Mouse (Mus musculus) intestine, postnatal 0 days (tissue): ENCODE data around the gene Tbxa2r. TPM values are rescaled to one million over a fixed set of nuclear protein-coding genes. Genes with fewer than 3 reads are reported as not detected.
A peak's percentile ranks its signal among the peaks of the same experiment; 100 is the strongest.

Source experiments
- ATAC-seq: fragments of 200-750 bp; cut with Nextera tagmentation; 2 replicates; pipeline ENCODE4 v1.8.0; 2017; ENCODE audit warnings: mild to moderate bottlenecking, moderate TSS enrichment, moderate library complexity
- H3K27ac ChIP-seq: fragments of 300-500 bp; sonication (generic); 2 replicates; pipeline ENCODE4 v1.5.1; 2014; ENCODE audit warnings: mild to moderate bottlenecking, low read depth, low read length, moderate library complexity
- H3K27me3 ChIP-seq: fragments of 300-500 bp; sonication (generic); replicated peaks from 2 replicates; pipeline ENCODE4 v1.6.1; 2014; ENCODE audit warnings: low read length, mixed read lengths; ENCODE audit not compliant: control insufficient read depth, insufficient read depth
- H3K36me3 ChIP-seq: fragments of 300-500 bp; sonication (generic); 2 replicates; pipeline ENCODE4 v1.6.1; 2014; ENCODE audit warnings: mild to moderate bottlenecking, moderate library complexity; ENCODE audit not compliant: control insufficient read depth, insufficient read depth
- H3K4me1 ChIP-seq: fragments of 300-500 bp; sonication (generic); replicated peaks from 2 replicates; pipeline ENCODE4 v1.6.1; 2014; ENCODE audit warnings: antibody characterized with exemption, low read length, mixed read lengths; ENCODE audit not compliant: control insufficient read depth, insufficient read depth
- H3K4me2 ChIP-seq: fragments of 300-500 bp; sonication (generic); replicated peaks from 2 replicates; pipeline ENCODE4 v1.6.1; 2014; ENCODE audit warnings: low read depth, mild to moderate bottlenecking, moderate library complexity
- H3K4me3 ChIP-seq: fragments of 300-500 bp; sonication (generic); 2 replicates; pipeline ENCODE4 v1.5.1; 2014; ENCODE audit warnings: low read depth, low read length
- H3K9ac ChIP-seq: fragments of 300-500 bp; sonication (generic); 2 replicates; pipeline ENCODE4 v1.6.1; 2014; ENCODE audit warnings: mild to moderate bottlenecking, low read depth, low read length
- H3K9me3 ChIP-seq: fragments of 300-500 bp; sonication (generic); 2 replicates; pipeline ENCODE4 v1.6.1; 2016; ENCODE audit warnings: mixed run types; ENCODE audit not compliant: control insufficient read depth
- CTCF ChIP-seq: sonication (generic); IDR thresholded peaks from 2 replicates; pipeline ENCODE4 v1.5.1; 2016; ENCODE audit warnings: low read depth, mild to moderate bottlenecking, control low read depth, antibody characterized with exemption, moderate library complexity
- WGBS: fragments of 180-500 bp; shearing (Covaris S2); extraction: QIAGEN DNeasy Blood & Tissue Kit; methylation state at CpG from one replicate; pipeline ENCODE4 v1.1.7; 2014; 5-methylcytosine and 5-hydroxymethylcytosine counted together
- polyA plus RNA-seq: library from polyadenylated mRNA; unstranded; fragments of >200 nt; fragmentation: Nextera tagmentation; extraction: Ambion mirVana; gene quantifications from 2 replicates; pipeline ENCODE4 v1.2.1, GENCODE M21; 2015

Tbxa2r gene
- polyA plus RNA-seq, 1 experiment from 2014 or later = 9.8 TPM

DNA sequence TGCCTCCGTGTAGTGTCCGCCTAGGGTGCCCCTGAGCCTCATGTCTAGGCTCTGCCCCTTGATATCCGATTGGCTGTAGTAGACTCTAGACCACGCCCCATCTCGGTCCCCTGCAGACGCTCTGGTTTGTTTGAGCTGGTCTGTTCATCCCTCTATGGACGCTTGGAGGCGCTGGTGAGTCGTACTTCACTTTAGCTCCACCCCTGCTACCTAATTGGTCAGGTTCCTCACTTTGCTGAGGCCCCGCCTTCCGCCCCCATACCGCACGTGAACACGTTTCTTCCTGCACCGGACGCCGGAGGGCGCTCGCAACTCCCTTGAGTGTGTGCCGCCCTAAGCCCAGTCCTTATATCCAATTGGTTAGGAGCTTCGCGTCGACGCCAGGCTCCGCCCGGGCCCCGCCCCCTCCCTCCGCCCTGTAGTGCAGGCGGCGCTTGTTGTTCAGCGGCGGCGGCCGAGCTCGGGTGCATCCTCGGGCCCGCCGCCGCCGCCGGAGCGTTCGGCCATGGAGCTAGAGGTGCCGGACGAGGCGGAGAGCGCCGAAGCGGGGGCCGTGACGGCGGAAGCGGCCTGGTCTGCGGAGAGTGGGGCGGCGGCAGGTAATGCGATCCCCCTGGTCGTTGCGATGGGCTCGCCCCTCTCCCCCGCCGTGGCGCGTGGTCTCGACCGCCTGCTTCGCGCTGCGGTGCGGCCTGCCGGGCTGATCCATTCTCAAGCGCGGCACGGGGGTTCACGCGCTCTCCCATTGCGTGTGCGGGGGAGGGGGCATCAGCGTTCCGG is 35.8 kb upstream of the Tbxa2r start, which contains the start of gene Pip5k1c:
Gene Pip5k1c, plus strand, starts transcription at position 410 of the 780 bp plus-strand sequence.
- TF ChIP-seq CTCF = peak; percentile 96
- ATAC-seq = peak; percentile 90
- no peaks in the 10 kb centered on the region for H3K9me3 ChIP-seq

GRCm38 (mm10) chr10:81293334-81294030 is 35.0 kb upstream of the Tbxa2r start:
- Histone ChIP-seq H3K36me3 (no peaks in the 10 kb centered on the region), H3K4me2 (peak overlapping the region; percentile 88), H3K9ac (peak overlapping the region; percentile 67), H3K27ac (peak overlapping the region; percentile 84), H3K9me3 (no peaks in the 10 kb centered on the region), H3K27me3 (no peaks in the 10 kb centered on the region), H3K4me1 (peaks cover 16% of the 10 kb centered on the region), H3K4me3 (peak overlapping the region; percentile 76)
- 2% methylated on average over 25 of the region's 25 CpGs for WGBS
- ATAC-seq = no peak
- no peak for TF ChIP-seq CTCF

More for the DNA sequence above, 35.8 kb upstream of the Tbxa2r start, which contains the start of gene Pip5k1c:
- Histone ChIP-seq H3K27ac (peak within 1 kb of the TSS; percentile 92), H3K4me2 (peak within 1 kb of the TSS; percentile 88), H3K4me1 (peaks cover 11% of the 10 kb centered on the region), H3K36me3 (no peaks in the 10 kb centered on the region), H3K27me3 (no peaks in the 10 kb centered on the region), H3K4me3 (peak within 1 kb of the TSS; percentile 76), H3K9ac (peak within 1 kb of the TSS; percentile 67)
- under 1% methylated on average over 79 of the region's 80 CpGs for WGBS

GRCm38 (mm10) chr10:81294442-81294841 is 34.1 kb upstream of the Tbxa2r start:
- H3K9me3 ChIP-seq = no peaks in the 10 kb centered on the region
- no peaks in the 10 kb centered on the region for H3K36me3 ChIP-seq
- WGBS = 26% methylated on average over 8 of the region's 8 CpGs
- ATAC-seq = no peak
- no peaks in the 10 kb centered on the region for H3K27me3 ChIP-seq
- no peak for TF ChIP-seq CTCF
- H3K4me1 ChIP-seq = peaks cover 19% of the 10 kb centered on the region
- H3K4me3 ChIP-seq = peak overlapping the region; percentile 76; the same call in 1 of the 2 replicates
- peak overlapping the region; percentile 30 for H3K27ac ChIP-seq
- no peak overlapping the region for H3K9ac ChIP-seq
- H3K4me2 ChIP-seq = peak overlapping the region; percentile 88

DNA sequence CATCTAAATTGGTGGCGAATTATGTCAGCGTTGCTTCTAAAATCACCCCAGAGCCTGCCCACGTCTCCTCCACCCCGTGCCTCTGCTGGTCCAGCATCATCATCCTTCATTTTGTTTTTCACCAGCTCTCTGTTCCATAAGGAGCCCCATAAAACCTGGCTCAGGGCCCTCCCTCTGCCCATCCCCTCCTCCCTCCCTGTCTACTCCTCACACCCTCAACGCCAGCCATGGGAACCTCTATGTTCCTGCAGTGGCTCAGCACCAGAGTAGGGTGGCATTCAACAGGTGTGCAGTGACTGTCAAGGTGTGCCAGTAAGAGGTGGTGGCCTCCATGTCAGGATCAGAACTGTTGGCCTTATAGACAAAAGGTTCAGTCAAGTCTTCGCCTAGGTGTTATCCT is 33.3 kb upstream of the Tbxa2r start:
- ATAC-seq = no peak
- WGBS = 88% methylated on average over 6 of the region's 6 CpGs
- no peaks in the 10 kb centered on the region for H3K36me3 ChIP-seq
- no peaks in the 10 kb centered on the region for H3K27me3 ChIP-seq
- TF ChIP-seq CTCF = no peak
- H3K4me1 ChIP-seq = peaks cover 24% of the 10 kb centered on the region
- H3K27ac ChIP-seq = no peak overlapping the region
- no peak overlapping the region for H3K4me3 ChIP-seq
- peak overlapping the region; percentile 88; the same call in 1 of the 2 replicates for H3K4me2 ChIP-seq
- no peaks in the 10 kb centered on the region for H3K9me3 ChIP-seq
- H3K9ac ChIP-seq = no peak overlapping the region

- peaks cover 28% of the 10 kb centered on the region for H3K4me1 ChIP-seq
Measured at GRCm38 (mm10) chr10:81297246-81297645, 31.3 kb upstream of the Tbxa2r start.

GRCm38 (mm10) chr10:81297845-81298244 is 30.7 kb upstream of the Tbxa2r start:
- Histone ChIP-seq H3K4me1 (peaks cover 34% of the 10 kb centered on the region), H3K9me3 (no peaks in the 10 kb centered on the region), H3K36me3 (0 out of 2 replicates have a peak, but pooled peaks cover 4% of the 10 kb centered on the region), H3K9ac (no peak overlapping the region), H3K4me2 (no peak overlapping the region), H3K27me3 (no peaks in the 10 kb centered on the region), H3K27ac (peak overlapping the region; percentile 58; the same call in 1 of the 2 replicates), H3K4me3 (no peak overlapping the region)
- no peak for ATAC-seq
- no peak for TF ChIP-seq CTCF
- WGBS = 41% methylated on average over 10 of the region's 10 CpGs

More at GRCm38 (mm10) chr10:81297246-81297645, 31.3 kb upstream of the Tbxa2r start:
- Histone ChIP-seq H3K4me2 (no peak overlapping the region), H3K4me3 (no peak overlapping the region), H3K27ac (peak overlapping the region; percentile 58), H3K9ac (no peak overlapping the region), H3K27me3 (no peaks in the 10 kb centered on the region), H3K36me3 (0 out of 2 replicates have a peak, but pooled peaks cover 4% of the 10 kb centered on the region), H3K9me3 (no peaks in the 10 kb centered on the region)
- WGBS = 69% methylated on average over 6 of the region's 6 CpGs
- TF ChIP-seq CTCF = no peak
- no peak for ATAC-seq
